Mouse (Mus musculus) megakaryocyte, adult 5-6 weeks (primary cell): Measurements from ENCODE around the gene Fam76a. TPM values are rescaled to one million over a fixed set of nuclear protein-coding genes. Genes with fewer than 3 reads are reported as not detected.
"Not testable (repeated sequence)": the region's sequence is repeated elsewhere in the genome, so short reads cannot be mapped to it uniquely, and the experiment has no call there.

Experiments
- ATAC-seq: 2 replicates; pipeline ENCODE4 v1.8.0; 2016; ENCODE audit warnings: mild to moderate bottlenecking, inconsistent platforms; ENCODE audit not compliant: poor library complexity, severe bottlenecking
- total RNA-seq, 2 experiments: library from RNA; stranded (forward) in 1 of 2; stranded (reverse) in 1 of 2; fragments of 153-499, 151-499 nt in 1 of 2; fragments of 221-1000, 200-1000 nt in 1 of 2; gene quantifications; 2 replicates each; pipeline versions ENCODE4 v1.2.3 to v1.2.4; 2015 to 2017

The Fam76a gene
- total RNA-seq, 2 experiments from 2014 or later, result 21.2 to 66.3 TPM

DNA sequence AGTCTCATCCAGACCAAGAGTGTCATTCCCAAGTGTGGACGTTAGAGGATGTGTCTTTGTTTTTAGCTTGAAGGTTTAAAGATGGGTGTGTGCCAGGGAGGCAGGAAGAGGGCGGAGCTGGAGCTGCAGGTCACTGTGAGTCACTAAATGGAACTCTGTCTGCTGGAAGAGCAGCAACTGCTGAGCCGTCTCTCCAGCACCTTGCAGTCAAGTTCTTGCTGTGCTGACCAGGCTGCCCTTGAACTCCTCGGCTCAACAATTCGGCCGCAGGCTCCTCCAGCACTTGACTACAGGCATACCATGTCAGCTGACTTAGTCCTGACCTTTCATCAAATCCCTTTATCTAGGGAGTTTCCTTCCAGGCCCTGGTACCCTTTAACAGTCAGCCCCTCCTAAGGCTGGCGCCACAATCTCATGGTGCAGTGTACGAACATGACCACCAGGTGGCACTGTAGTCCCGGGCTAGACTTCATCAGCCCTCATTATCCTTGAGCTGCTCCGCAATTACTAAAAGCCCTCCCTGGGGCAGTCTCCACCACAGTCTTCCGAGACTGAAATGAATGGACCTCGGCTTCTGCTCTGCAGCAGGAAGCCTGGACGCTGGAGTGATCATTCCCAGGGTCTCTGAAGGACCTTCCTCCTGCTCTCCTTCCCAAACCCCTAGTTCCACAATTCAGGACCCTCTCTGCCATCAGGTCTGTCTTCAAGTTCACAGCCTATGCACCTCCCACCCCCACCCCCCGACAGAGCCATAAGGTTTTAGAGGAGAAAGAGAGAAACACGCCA is 23.1 kb upstream of the Fam76a start:
- peak; percentile 88 for ATAC-seq

GRCm38 (mm10) chr4:132944776-132945175 is 22.4 kb upstream of the Fam76a start:
- ATAC-seq, result no peak

DNA sequence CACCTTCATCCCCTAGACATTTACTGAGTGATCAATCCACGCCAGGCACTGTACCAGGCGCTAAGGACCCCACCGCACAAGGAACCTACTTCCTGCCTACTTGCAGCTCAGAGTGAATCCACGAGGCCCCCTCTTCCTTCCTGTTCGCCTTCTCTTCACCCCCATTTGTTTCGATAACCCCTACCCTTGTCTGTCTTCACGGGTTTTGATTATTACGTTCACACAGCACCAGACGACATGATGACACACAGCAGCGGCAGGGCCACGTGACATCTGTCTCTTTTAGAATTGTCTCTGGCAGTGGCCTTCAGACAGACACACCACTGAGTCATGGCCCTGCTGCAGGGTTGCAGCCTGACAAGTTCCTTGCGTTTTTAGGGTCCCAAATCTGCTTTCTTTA is 21.7 kb upstream of the Fam76a start:
- no peak for ATAC-seq

DNA sequence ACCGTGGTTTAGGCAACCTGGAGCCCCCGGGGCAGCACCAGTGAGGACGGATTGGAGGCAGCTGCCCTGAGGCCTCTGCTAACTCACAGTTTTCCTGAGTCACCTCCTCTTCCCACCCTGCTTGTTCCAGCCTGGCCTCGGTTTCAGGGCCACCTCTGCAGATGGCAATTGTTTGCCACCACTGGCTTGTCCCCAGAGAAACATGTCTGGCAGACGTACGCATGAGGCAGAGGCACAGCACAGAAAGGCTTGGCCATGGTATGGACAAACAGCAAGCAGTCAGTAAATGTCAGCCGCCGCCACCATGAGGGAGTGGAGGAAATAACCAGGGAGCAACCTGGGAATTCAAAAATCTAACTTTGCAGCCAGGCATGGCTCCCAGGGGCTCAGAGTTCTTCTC is 20.7 kb upstream of the Fam76a start:
- ATAC-seq, result no peak

- no peak for ATAC-seq
Measured at GRCm38 (mm10) chr4:132941012-132941729, 18.8 kb upstream of the Fam76a start.

GRCm38 (mm10) chr4:132939421-132940127 is 17.2 kb upstream of the Fam76a start:
- ATAC-seq, result peak; percentile 83

DNA sequence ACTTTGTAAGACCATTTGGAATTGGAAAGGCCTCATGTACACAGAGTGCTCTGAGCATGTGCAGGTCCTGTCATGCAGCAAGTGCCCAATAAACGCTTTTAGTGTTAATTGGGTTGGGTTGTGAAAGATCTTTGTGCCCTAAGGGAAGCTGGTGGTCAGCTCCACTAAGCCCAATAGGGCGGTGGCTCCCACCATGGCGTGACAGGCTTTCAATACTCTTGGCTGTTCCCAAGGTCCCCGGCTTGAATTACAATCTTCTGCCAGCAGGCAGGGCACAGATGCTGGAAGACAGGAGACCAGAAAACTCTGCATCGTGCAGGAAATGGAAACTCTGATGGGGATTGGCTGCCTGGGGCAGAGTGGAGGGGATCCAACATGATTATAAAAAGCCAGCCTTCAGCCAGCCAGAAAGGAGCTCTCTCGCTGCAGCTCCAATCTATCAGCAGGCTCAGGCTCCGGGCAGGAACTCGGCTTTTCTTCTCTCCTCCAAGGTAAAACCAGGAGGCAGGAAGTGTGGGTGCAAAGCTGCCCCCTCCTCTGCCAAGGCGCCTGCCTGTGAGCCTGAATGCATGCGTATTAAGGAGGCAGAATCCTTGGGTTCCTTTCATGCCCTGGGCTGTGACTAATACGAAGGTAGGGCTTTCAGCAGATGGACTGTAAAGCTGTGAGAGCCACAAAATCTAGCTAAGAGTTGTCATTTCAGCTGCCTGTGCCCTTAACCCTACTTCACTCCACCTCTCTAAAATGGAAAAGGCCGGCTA is 16.0 kb upstream of the Fam76a start:
- ATAC-seq, result no peak

DNA sequence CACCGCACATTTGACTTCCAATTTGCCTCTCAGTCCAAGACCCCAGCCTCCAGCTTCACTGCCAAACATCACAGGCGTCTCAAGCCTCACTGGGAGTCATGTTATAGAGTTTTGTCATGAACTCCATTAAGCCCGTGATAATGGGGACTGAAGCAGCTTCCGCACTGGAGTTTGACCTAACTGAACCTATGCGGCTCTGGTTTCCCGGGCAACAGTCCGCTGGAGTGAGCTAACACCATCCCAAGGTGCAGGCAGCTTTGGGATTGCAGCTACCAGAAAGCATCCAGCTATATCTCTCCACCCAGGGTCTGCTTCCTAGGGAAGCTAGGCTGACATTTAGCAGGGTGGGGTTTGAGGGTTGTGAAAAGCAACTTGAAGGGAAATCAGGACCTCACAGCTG is 12.3 kb upstream of the Fam76a start:
- ATAC-seq, result no peak

- ATAC-seq, result no peak
Measured at GRCm38 (mm10) chr4:132932752-132933404, 10.5 kb upstream of the Fam76a start.

GRCm38 (mm10) chr4:132930784-132931183 is 8.4 kb upstream of the Fam76a start:
- peak; percentile 77 for ATAC-seq

DNA sequence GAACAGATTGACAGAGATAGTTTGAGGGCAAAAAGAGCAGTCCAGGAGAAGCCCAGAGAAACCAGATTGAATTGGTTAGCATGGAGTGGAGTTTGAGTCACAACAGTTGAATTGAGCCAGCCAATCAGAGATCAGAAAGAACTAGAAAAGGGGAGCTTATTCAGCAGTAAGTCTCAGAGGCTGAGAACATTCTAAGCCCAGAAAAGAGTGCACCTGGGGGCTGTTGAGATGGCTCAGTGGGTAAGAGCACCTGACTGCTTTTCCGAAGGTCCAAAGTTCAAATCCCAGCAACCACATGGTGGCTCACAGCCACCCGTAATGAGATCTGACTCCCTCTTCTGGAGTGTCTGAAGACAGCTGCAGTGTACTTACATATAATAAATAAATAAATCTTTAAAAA is 4.2 kb upstream of the Fam76a start:
- not testable (repeated sequence) for ATAC-seq

DNA sequence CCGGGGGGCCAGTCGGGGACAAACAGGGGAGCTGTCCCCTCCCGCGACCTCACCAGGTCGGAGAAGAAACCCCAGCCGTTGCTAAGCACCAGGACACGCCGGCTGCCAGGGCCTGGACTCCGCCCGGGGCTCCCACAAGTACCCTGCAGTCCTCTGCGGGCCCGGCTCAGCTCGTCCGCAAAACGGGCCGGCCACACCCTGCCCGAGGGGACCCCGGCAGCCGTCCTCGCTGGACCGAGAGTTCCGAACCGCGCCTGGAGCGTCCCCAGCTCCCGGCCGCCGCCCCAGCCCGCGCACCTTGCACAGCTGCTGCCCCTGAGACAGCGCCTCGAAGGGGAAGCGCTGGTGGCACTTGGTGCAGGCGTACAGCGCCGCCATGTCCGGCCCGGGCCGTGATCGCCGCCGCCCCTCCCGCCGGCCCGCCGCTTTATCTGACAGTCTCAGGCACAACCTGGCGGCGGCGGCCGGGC is 262 bp downstream of the Fam76a start:
- peak; percentile 27 for ATAC-seq

- ATAC-seq, result no peak
Measured at GRCm38 (mm10) chr4:132921488-132921887, 870 bp downstream of the Fam76a start.

- ATAC-seq, result no peak
Measured at GRCm38 (mm10) chr4:132920171-132920570, 2.2 kb downstream of the Fam76a start.

DNA sequence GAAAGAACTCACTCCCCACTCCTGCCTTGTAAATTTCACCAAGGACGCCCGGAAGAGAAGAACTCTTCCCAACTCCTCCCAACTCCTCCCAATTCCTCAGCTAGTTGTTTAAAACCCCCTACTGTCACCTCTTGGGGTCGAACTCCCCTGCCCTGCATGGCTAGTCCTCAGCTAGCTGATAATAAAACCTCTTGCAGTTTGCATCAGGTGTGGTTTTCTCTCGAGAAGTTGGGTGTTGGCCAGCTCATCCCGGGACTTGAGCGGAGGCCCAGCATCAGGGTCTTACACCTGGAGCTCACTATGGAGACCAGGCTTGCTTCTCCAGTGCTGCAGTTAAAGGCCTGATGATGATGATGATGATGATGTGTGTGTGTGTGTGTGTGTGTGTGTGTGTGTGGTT is 3.9 kb downstream of the Fam76a start:
- ATAC-seq, result not testable (repeated sequence)

DNA sequence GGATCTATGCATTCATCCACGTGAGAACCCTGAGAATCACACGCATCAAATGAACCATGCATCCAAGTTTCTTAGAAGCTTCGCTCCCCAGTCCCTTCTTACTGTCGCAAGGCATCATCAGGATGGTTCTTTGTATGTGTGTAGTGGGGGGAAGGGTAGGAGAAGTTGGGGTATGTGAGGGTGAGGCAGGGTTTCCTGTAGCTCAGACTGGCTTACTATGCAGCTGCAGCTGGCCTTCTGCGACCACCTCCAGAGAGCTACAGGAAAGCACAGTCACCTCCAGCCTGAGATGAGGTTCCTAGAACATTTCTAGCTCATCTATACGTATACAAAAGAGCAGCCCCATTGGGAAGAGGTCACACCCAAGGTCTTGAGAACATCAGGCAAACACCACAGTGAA is 10.2 kb downstream of the Fam76a start:
- no peak for ATAC-seq

DNA sequence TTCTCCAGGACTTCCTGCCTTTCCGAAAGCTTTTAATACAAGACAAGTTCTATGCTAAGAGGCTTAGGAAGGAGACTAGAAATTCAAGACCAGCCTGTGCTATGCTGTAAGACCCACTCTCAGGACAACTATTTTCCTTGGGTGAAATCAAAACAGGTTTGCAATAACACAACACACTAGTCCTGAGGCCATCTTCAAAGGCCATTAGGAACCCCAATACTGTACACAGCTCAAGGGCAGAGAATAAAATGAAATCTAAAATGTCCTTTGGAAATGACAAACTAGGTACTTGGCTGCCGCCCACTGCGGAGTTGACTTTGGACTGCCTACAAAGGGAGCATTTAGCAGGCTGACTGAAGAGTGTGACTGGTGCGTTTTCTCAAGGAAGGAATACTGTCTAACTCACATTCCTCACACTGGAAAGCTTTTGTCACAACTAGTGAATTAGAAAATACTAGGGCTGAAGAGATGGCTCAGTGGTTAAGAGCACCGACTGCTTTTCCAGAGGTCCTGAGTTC is 16.5 kb downstream of the Fam76a start:
- no peak for ATAC-seq

GRCm38 (mm10) chr4:132904765-132905309 is 17.5 kb downstream of the Fam76a start:
- no peak for ATAC-seq

GRCm38 (mm10) chr4:132904071-132904470 is 18.3 kb downstream of the Fam76a start:
- no peak for ATAC-seq

DNA sequence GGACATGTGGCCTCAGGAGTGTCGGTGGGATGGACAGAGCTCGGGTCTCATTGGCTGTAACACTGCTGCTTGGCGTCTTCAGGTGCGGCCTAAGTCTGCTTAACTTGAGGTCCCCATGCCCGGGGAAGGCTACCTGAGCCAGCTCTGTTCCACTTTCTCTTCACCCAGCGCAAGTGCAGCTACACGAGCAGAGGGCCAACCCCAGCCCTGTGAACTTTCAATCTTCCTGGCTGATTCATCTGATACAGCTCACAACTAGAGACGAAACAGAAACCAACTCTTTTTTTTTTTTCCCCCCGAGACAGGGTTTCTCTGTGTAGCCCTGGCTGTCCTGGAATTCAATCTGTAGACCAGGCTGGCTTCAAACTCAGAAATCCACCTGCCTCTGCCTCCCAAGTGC is 24.2 kb downstream of the Fam76a start:
- ATAC-seq, result no peak
